Mouse (Mus musculus): ENCODE measurements around the gene Colq.
"Not testable (repeated sequence)": the region's sequence is repeated elsewhere in the genome, so short reads cannot be mapped to it uniquely, and the experiment has no call there.

Gene Colq

GRCm38 (mm10) chr14:31591243-31591642 lies at the start of gene Colq:
Gene Colq, minus strand, starts transcription at chr14:31591343.
- no peak for DNase-seq (ENCODE audit: extremely low read depth, insufficient read length, low spot score)

- DNase-seq (ENCODE audit: extremely low read depth, insufficient read length, low spot score): no peak
Measured at GRCm38 (mm10) chr14:31640346-31640889, 49.3 kb upstream of the Colq start, which contains the start of gene Gm49387. Gene Gm49387, minus strand, starts transcription at chr14:31640878.

GRCm38 (mm10) chr14:31630677-31631076 lies 39.5 kb upstream of the Colq start:
- no peak for DNase-seq (ENCODE audit: extremely low read depth, insufficient read length, low spot score)

- no peak for DNase-seq (ENCODE audit: extremely low read depth, insufficient read length, low spot score)
Measured at GRCm38 (mm10) chr14:31622748-31623147, 31.6 kb upstream of the Colq start.

GRCm38 (mm10) chr14:31620591-31621223 lies 29.6 kb upstream of the Colq start:
- DNase-seq (ENCODE audit: extremely low read depth, insufficient read length, low spot score): no peak

- no peak for DNase-seq (ENCODE audit: extremely low read depth, insufficient read length, low spot score)
Measured at GRCm38 (mm10) chr14:31617997-31618396, 26.9 kb upstream of the Colq start.

GRCm38 (mm10) chr14:31617204-31617603 lies 26.1 kb upstream of the Colq start:
- DNase-seq (ENCODE audit: extremely low read depth, insufficient read length, low spot score): no peak

- DNase-seq (ENCODE audit: extremely low read depth, insufficient read length, low spot score): peak; percentile 40
Measured at GRCm38 (mm10) chr14:31613671-31614070, 22.5 kb upstream of the Colq start.

GRCm38 (mm10) chr14:31611986-31612385 lies 20.8 kb upstream of the Colq start:
- DNase-seq (ENCODE audit: extremely low read depth, insufficient read length, low spot score): no peak

GRCm38 (mm10) chr14:31605514-31605913 lies 14.4 kb upstream of the Colq start:
- DNase-seq (ENCODE audit: extremely low read depth, insufficient read length, low spot score): no peak

GRCm38 (mm10) chr14:31604916-31605315 lies 13.8 kb upstream of the Colq start:
- DNase-seq (ENCODE audit: extremely low read depth, insufficient read length, low spot score): no peak

- not testable (repeated sequence) for DNase-seq (ENCODE audit: extremely low read depth, insufficient read length, low spot score)
Measured at GRCm38 (mm10) chr14:31602616-31602979, 11.5 kb upstream of the Colq start.

- no peak for DNase-seq (ENCODE audit: extremely low read depth, insufficient read length, low spot score)
Measured at GRCm38 (mm10) chr14:31601908-31602615, 10.9 kb upstream of the Colq start.

- DNase-seq (ENCODE audit: extremely low read depth, insufficient read length, low spot score): no peak
Measured at GRCm38 (mm10) chr14:31597446-31597845, 6.3 kb upstream of the Colq start.

GRCm38 (mm10) chr14:31596408-31596807 lies 5.3 kb upstream of the Colq start:
- no peak for DNase-seq (ENCODE audit: extremely low read depth, insufficient read length, low spot score)

- DNase-seq (ENCODE audit: extremely low read depth, insufficient read length, low spot score): no peak
Measured at GRCm38 (mm10) chr14:31594693-31595092, 3.5 kb upstream of the Colq start.

GRCm38 (mm10) chr14:31593036-31593435 lies 1.9 kb upstream of the Colq start:
- no peak for DNase-seq (ENCODE audit: extremely low read depth, insufficient read length, low spot score)

- no peak for DNase-seq (ENCODE audit: extremely low read depth, insufficient read length, low spot score)
Measured at GRCm38 (mm10) chr14:31586451-31586850, 4.7 kb downstream of the Colq start.

- DNase-seq (ENCODE audit: extremely low read depth, insufficient read length, low spot score): no peak
Measured at GRCm38 (mm10) chr14:31583082-31583481, 8.1 kb downstream of the Colq start.

GRCm38 (mm10) chr14:31577966-31578735 lies 13.0 kb downstream of the Colq start:
- DNase-seq (ENCODE audit: extremely low read depth, insufficient read length, low spot score): no peak

Data from 3134 (cell line).